Mouse (Mus musculus): ENCODE measurements around the gene Tnf.
"Not testable (repeated sequence)": the region's sequence is repeated elsewhere in the genome, so short reads cannot be mapped to it uniquely, and the experiment has no call there.

Gene Tnf

GRCm38 (mm10) chr17:35201787-35202186 is at the start of gene Tnf:
Gene Tnf, minus strand, starts transcription at chr17:35202007.
- DNase-seq, result no peak

- peak; percentile 56 for DNase-seq
These were observed 49.4 kb upstream of the Tnf start for GRCm38 (mm10) chr17:35251162-35251719.

GRCm38 (mm10) chr17:35250348-35251120 is 48.7 kb upstream of the Tnf start:
- DNase-seq, result no peak

GRCm38 (mm10) chr17:35249451-35250197 is 47.8 kb upstream of the Tnf start:
- no peak for DNase-seq

- no peak for DNase-seq
These were observed 47.2 kb upstream of the Tnf start for GRCm38 (mm10) chr17:35248986-35249385.

- no peak for DNase-seq
These were observed 45.3 kb upstream of the Tnf start for GRCm38 (mm10) chr17:35247144-35247543.

- no peak for DNase-seq
These were observed 44.2 kb upstream of the Tnf start for GRCm38 (mm10) chr17:35245731-35246623.

- DNase-seq, result no peak
These were observed 43.2 kb upstream of the Tnf start for GRCm38 (mm10) chr17:35244999-35245398.

GRCm38 (mm10) chr17:35243086-35243485 is 41.3 kb upstream of the Tnf start:
- peak; percentile 55 for DNase-seq

- DNase-seq, result peak; percentile 68
These were observed 40.5 kb upstream of the Tnf start for GRCm38 (mm10) chr17:35242015-35242941.

- peak; percentile 95 for DNase-seq
These were observed 39.7 kb upstream of the Tnf start, which contains the start of gene Ddx39b for GRCm38 (mm10) chr17:35241305-35242014. Gene Ddx39b, plus strand, starts transcription at chr17:35241746.

GRCm38 (mm10) chr17:35240384-35241304 is 38.8 kb upstream of the Tnf start:
- no peak for DNase-seq

- DNase-seq, result no peak
These were observed 37.9 kb upstream of the Tnf start for GRCm38 (mm10) chr17:35239700-35240099.

GRCm38 (mm10) chr17:35237504-35237903 is 35.7 kb upstream of the Tnf start:
- no peak for DNase-seq

- DNase-seq, result no peak
These were observed 35.2 kb upstream of the Tnf start for GRCm38 (mm10) chr17:35236996-35237395.

GRCm38 (mm10) chr17:35236390-35236746 is 34.6 kb upstream of the Tnf start:
- peak; percentile 99 for DNase-seq

- peak; percentile 92 for DNase-seq
These were observed 34.0 kb upstream of the Tnf start, which contains the start of gene Nfkbil1 for GRCm38 (mm10) chr17:35235614-35236389. Gene Nfkbil1, minus strand, starts transcription at chr17:35235792.

GRCm38 (mm10) chr17:35234903-35235302 is 33.1 kb upstream of the Tnf start:
- peak; percentile 38 for DNase-seq

GRCm38 (mm10) chr17:35234090-35234489 is 32.3 kb upstream of the Tnf start:
- DNase-seq, result not testable (repeated sequence)
